Mouse (Mus musculus): Measurements from ENCODE around the gene Hip1. TPM values are rescaled to one million over a fixed set of nuclear protein-coding genes. Genes with fewer than 3 reads are reported as not detected.

Hip1 gene
- polyA plus RNA-seq, 1 experiment from 2014 or later: 49.1 TPM

DNA sequence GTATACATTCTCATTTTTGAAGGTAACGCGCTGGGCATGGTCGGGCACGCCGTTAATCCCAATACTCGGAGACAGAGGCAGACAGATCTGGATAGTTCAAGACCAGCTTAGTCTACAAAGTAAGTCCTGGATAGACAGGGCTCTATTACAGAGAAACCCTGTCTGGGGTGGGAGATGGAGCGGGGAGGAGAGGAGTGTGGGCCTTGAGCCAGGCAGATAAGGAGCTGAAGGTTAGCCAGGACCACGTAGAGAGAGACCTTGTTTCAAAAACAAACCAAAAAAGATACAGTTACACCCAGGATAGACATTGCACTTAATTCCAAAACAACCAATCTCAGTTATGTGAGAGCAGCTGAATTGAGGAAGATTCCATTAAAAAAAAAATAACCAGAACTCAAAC lies 99.2 kb downstream of the Hip1 start:
- 94% methylated on average over 8 of the region's 8 CpGs for WGBS
- Histone ChIP-seq H3K4me1 (peaks cover 7% of the 10 kb centered on the region), H3K27ac (no peak overlapping the region), H3K36me3 (peaks cover 92% of the 10 kb centered on the region), H3K27me3 (ENCODE audit: low read depth, poor library complexity, severe bottlenecking) (no peaks in the 10 kb centered on the region), H3K4me3 (no peak overlapping the region), H3K9me3 (replicated peaks) (no peaks in the 10 kb centered on the region)
- no peak for DNase-seq (ENCODE audit: low spot score)

DNA sequence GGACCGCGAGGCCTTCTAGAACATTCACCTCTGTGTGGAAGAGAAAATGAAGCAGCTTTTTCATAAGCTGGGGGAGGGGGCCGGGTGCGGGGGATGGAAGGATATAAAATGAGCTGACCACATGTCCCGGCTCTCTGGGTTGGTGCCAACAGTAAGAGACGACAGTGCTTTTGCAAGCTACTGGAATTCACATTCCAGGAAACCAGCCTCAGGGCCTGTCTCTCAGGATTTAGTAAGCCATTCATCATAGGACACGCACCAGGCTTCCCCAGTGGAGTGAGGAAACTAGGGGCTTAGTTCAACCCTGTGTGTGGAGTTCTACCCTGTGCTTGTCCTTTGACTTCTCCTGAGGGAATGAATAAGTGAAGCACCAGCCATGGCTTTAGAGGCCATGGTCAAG lies 102.5 kb downstream of the Hip1 start:
- no peaks in the 10 kb centered on the region for H3K27me3 ChIP-seq (ENCODE audit: low read depth, poor library complexity, severe bottlenecking)
- H3K27ac ChIP-seq: no peak overlapping the region
- H3K4me1 ChIP-seq: no peaks in the 10 kb centered on the region
- H3K9me3 ChIP-seq (replicated peaks): no peaks in the 10 kb centered on the region
- DNase-seq (ENCODE audit: low spot score): no peak
- H3K4me3 ChIP-seq: no peak overlapping the region
- H3K36me3 ChIP-seq: peaks cover 86% of the 10 kb centered on the region
- WGBS: 90% methylated on average over 7 of the region's 7 CpGs

DNA sequence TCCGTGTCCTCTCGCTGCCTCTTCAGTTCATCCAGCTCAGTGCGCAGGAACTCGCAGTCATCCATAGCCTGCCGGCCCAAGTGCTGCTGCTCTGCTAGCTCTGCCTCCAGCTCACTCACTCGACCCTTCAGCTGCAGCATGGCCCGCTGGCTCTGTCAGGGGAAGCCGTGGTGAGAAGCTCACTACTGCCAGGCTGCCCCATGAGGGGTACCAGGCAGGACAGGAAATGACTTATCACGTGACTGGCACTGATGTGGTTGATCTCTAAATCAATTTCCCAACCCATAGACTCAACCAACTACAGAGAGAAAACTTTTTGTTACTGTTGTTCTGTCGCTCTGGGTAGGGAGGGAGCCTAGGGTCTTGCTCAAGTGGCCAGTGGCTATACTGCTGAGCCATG lies 109.9 kb downstream of the Hip1 start:
- 95% methylated on average over 10 of the region's 10 CpGs for WGBS
- H3K27ac ChIP-seq: no peak overlapping the region
- H3K4me1 ChIP-seq: no peaks in the 10 kb centered on the region
- H3K4me3 ChIP-seq: no peak overlapping the region
- no peaks in the 10 kb centered on the region for H3K27me3 ChIP-seq (ENCODE audit: low read depth, poor library complexity, severe bottlenecking)
- H3K36me3 ChIP-seq: peaks cover 92% of the 10 kb centered on the region
- no peaks in the 10 kb centered on the region for H3K9me3 ChIP-seq (replicated peaks)
- no peak for DNase-seq (ENCODE audit: low spot score)

DNA sequence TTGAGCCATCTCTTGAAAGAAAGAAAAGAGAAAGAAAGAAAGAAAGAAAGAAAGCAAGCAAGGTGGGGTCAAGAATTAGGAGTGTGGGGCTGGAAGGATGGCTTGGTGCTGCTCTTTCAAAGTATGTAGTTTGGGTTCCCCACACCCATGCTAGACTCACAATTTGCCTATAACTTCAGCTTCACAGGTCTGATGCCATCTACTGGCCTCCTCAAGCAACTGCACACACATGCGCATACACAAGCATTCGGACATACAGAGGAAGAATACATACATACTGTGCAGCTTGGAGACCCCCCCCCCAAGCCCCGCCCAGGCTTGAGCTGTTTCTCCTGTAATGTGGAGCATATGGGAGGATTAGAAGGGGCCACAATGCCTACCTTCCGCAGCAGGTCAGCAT lies 111.1 kb downstream of the Hip1 start:
- WGBS: 96% methylated on average over 4 of the region's 4 CpGs
- no peak overlapping the region for H3K4me3 ChIP-seq
- H3K36me3 ChIP-seq: peaks cover 94% of the 10 kb centered on the region
- H3K9me3 ChIP-seq (replicated peaks): no peaks in the 10 kb centered on the region
- H3K27me3 ChIP-seq (ENCODE audit: low read depth, poor library complexity, severe bottlenecking): no peaks in the 10 kb centered on the region
- no peak for DNase-seq (ENCODE audit: low spot score)
- H3K27ac ChIP-seq: no peak overlapping the region
- no peaks in the 10 kb centered on the region for H3K4me1 ChIP-seq

DNA sequence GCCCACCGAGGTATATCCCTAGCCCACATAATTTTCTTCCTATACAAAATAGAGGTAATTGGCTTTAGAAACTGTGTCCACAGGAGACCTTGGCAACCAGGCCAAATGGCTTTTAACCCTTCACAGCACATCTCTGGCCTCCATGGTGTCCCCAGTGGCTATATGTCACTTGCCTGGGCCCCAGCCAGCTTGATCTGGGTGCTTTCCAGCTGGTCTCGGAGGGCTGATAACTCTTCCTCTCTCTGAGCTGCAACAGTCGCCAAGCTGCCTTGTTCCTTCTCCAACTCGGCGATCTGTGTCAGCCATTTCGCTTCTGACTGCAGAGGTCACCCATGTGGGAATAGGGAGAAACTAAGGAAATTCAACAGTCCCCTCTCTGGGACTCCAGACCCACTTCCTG lies 113.8 kb downstream of the Hip1 start:
- Histone ChIP-seq H3K9me3 (replicated peaks) (no peaks in the 10 kb centered on the region), H3K36me3 (peaks cover 97% of the 10 kb centered on the region), H3K27me3 (ENCODE audit: low read depth, poor library complexity, severe bottlenecking) (no peaks in the 10 kb centered on the region), H3K4me3 (no peak overlapping the region), H3K27ac (no peak overlapping the region), H3K4me1 (no peaks in the 10 kb centered on the region)
- 95% methylated on average over 6 of the region's 6 CpGs for WGBS
- no peak for DNase-seq (ENCODE audit: low spot score)

DNA sequence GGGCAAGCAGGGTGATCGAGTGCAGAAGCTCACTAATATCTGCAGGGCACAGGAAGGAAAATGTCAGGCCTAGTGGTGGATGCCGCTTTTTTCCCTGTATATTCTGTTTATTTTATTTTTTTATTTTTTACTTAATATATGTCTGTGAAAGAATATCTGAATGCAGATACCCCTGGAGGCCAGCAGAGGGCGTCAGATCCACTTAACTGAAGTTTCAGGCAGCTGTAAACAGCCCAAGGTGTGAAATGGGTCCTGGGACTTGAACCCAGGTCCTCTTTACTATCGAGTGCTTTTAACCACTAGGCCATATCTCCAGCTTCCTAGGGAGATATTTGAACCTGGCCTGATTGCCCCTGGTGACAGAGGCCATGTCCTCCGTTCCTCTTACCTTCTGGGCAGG lies 116.1 kb downstream of the Hip1 start:
- Histone ChIP-seq H3K9me3 (replicated peaks) (no peaks in the 10 kb centered on the region), H3K27ac (no peak overlapping the region), H3K4me3 (no peak overlapping the region), H3K4me1 (no peaks in the 10 kb centered on the region), H3K36me3 (peaks cover 97% of the 10 kb centered on the region), H3K27me3 (ENCODE audit: low read depth, poor library complexity, severe bottlenecking) (no peaks in the 10 kb centered on the region)
- no peak for DNase-seq (ENCODE audit: low spot score)
- WGBS: 76% methylated on average over 5 of the region's 5 CpGs

DNA sequence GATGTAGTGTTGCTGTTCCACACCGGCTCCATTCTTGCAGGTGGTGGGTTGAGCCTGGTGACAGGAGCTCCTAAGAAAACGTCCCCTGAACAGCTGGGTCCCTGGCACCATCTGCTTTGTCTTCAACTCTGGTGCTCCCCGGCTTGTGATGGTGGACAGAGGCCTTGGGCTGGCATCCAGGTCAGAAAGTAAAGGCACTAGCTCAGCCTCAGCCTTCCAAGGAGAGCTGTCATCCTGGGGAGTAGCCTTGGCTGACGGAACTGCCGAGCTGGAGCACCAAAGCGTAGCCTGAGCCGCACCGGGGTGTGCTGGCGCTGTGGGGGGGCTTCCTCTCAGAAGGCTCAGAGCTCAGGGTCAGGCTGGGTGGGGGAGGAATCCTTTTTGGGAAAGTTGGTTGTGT lies 134.7 kb downstream of the Hip1 start:
- 94% methylated on average over 9 of the region's 9 CpGs for WGBS
- Histone ChIP-seq H3K27me3 (ENCODE audit: low read depth, poor library complexity, severe bottlenecking) (no peaks in the 10 kb centered on the region), H3K27ac (no peak overlapping the region), H3K4me1 (0 out of 2 replicates have a peak, but pooled peaks cover 2% of the 10 kb centered on the region), H3K9me3 (replicated peaks) (no peaks in the 10 kb centered on the region), H3K4me3 (no peak overlapping the region), H3K36me3 (peaks cover 58% of the 10 kb centered on the region)
- no peak for DNase-seq (ENCODE audit: low spot score)

DNA sequence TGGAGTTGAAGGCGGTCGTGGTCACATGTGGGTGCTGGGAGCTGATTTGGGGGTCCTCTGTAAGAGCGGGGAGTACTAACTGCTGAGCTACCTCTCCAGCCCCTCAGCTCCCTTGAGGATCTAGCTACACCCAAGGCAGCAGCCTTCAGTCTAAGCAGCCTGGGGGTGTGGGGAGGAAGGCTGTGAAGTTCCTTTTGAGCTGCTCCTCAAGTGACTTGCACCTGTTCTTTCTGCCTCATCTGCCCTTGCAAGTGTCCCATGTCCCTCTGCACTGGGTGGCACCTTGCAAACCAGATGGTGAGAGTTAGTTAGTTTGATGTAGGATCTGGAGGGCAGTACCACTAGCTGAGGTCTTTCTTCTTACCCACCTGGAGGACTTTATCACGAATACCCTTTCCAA lies 136.8 kb downstream of the Hip1 start:
- H3K27ac ChIP-seq: no peak overlapping the region
- peaks cover 6% of the 10 kb centered on the region; the same call in 1 of the 2 replicates for H3K4me1 ChIP-seq
- peaks cover 37% of the 10 kb centered on the region for H3K36me3 ChIP-seq
- no peaks in the 10 kb centered on the region for H3K27me3 ChIP-seq (ENCODE audit: low read depth, poor library complexity, severe bottlenecking)
- no peaks in the 10 kb centered on the region for H3K9me3 ChIP-seq (replicated peaks)
- H3K4me3 ChIP-seq: no peak overlapping the region
- no peak for DNase-seq (ENCODE audit: low spot score)
- 86% methylated on average over 4 of the region's 4 CpGs for WGBS

DNA sequence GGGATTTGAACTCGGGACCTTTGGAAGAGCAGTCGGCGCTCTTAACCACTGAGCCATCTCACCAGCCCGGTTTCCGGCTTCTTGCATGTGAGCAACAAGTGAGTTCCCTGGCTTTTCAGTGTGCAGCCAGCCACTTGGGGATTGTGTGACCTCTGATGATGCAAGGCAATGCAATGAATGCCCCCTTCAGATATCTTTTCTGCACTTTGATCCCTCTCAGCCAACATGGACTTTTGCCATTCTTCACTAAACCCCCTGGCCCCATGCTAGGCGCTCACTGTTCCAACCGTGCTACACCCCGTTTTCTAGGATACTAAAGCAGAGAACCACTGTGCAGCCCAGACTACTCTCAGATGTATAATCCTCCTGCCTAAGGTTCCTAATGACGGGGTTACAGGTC lies 139.5 kb downstream of the Hip1 start:
- no peak overlapping the region for H3K4me3 ChIP-seq
- peaks cover 6% of the 10 kb centered on the region; the same call in 1 of the 2 replicates for H3K4me1 ChIP-seq
- no peak for DNase-seq (ENCODE audit: low spot score)
- H3K36me3 ChIP-seq: peaks cover 15% of the 10 kb centered on the region
- H3K27ac ChIP-seq: no peak overlapping the region
- no peaks in the 10 kb centered on the region for H3K9me3 ChIP-seq (replicated peaks)
- H3K27me3 ChIP-seq (ENCODE audit: low read depth, poor library complexity, severe bottlenecking): no peaks in the 10 kb centered on the region
- 89% methylated on average over 9 of the region's 9 CpGs for WGBS

DNA sequence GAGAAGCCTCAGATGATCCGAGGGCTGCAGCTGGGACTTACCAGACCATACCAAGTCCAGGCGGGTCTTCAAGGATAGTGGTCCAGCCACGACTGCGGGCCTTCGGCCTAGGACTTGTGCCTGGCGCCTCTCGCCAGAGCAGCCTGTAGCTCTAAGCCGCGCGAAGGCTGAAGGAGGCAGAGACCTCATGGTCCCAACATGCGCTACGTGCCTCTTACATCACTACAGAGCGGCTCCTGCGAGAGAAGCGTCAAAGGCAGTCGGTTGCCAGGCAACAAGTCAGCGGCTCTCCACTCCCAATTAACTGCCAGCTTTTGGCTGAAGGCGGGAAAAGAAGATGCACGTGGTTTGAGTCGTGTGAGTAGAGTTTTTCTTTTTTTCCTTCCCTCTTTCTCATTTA lies 140.3 kb downstream of the Hip1 start:
- peak; percentile 56 for DNase-seq (ENCODE audit: low spot score)
- Histone ChIP-seq H3K27ac (no peak overlapping the region), H3K4me1 (peaks cover 6% of the 10 kb centered on the region; the same call in 1 of the 2 replicates), H3K4me3 (no peak overlapping the region), H3K27me3 (ENCODE audit: low read depth, poor library complexity, severe bottlenecking) (no peaks in the 10 kb centered on the region), H3K36me3 (peaks cover 7% of the 10 kb centered on the region), H3K9me3 (replicated peaks) (no peaks in the 10 kb centered on the region)
- 35% methylated on average over 20 of the region's 20 CpGs for whole genome bisulfite sequencing

DNA sequence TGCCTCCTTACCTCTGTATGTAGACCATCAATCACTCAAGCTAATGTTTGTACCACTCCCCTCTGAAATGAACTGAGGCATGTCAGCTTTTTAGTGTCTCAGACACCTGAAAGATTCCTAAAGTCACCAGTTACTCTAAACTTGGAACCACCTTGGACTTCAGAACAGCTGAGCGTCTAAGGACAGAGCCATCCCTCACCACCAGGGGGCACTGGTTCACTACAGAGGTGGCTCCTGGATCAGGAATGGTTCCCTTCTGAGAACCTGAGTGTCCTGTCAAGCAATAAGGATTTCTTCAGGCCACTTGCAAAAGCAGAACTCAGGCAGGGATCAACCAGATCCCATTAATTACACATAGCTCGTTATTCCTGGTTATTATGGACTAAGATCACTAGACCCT lies 144.7 kb downstream of the Hip1 start:
- H3K27ac ChIP-seq: no peak overlapping the region
- WGBS: 9% methylated on average over 2 of the region's 2 CpGs
- no peaks in the 10 kb centered on the region for H3K9me3 ChIP-seq (replicated peaks)
- DNase-seq (ENCODE audit: low spot score): peak; percentile 87
- no peak overlapping the region for H3K4me3 ChIP-seq
- H3K4me1 ChIP-seq: peaks cover 4% of the 10 kb centered on the region; the same call in 1 of the 2 replicates
- H3K36me3 ChIP-seq: no peaks in the 10 kb centered on the region
- no peaks in the 10 kb centered on the region for H3K27me3 ChIP-seq (ENCODE audit: low read depth, poor library complexity, severe bottlenecking)

DNA sequence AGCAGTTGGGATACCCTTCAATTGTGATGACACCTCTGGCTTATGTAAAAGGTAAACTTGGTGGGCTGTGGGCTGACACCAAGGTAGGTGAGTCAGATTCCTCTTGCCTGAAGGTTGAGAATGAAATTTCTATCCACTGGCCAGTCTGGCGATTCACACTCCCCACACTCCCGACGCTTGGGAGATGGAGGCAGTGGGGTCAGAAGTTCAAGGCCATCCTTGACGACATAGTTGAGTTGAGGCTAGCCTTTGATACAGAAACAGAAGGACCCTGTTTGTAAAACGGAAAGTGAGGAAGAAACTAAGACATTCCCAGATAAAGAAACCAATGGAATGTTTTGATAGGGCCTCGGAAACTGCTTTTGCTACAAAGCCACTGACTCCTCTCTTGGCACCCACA lies 145.5 kb downstream of the Hip1 start:
- Histone ChIP-seq H3K4me1 (no peaks in the 10 kb centered on the region), H3K4me3 (no peak overlapping the region), H3K27ac (no peak overlapping the region), H3K9me3 (replicated peaks) (no peaks in the 10 kb centered on the region), H3K27me3 (ENCODE audit: low read depth, poor library complexity, severe bottlenecking) (no peaks in the 10 kb centered on the region), H3K36me3 (no peaks in the 10 kb centered on the region)
- DNase-seq (ENCODE audit: low spot score): no peak
- 72% methylated on average over 6 of the region's 6 CpGs for WGBS

DNA sequence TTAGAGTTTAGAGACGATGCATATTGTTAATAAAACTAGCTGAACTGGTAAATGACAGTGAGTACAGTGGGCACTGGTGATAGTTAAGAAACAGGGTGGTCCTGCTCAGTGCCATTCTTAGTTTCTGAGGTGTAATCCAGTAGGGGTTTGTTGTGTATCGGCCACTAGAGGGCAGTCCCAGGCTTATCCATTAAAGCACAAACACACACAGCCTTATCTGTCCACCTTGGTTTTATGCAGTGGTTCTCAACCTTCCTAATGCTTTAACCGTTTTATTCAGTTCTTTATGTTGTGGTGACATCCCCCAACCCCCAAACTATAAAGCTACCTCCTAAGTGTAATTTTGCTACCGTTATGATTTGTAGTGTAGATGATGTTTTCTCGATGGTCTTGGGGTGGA lies 149.1 kb downstream of the Hip1 start:
- Histone ChIP-seq H3K4me1 (peaks cover 12% of the 10 kb centered on the region), H3K27me3 (ENCODE audit: low read depth, poor library complexity, severe bottlenecking) (no peaks in the 10 kb centered on the region), H3K9me3 (replicated peaks) (no peaks in the 10 kb centered on the region), H3K27ac (no peak overlapping the region), H3K36me3 (peaks cover 19% of the 10 kb centered on the region), H3K4me3 (no peak overlapping the region)
- WGBS: 51% methylated on average over 5 of the region's 5 CpGs
- peak; percentile 42 for DNase-seq (ENCODE audit: low spot score)

DNA sequence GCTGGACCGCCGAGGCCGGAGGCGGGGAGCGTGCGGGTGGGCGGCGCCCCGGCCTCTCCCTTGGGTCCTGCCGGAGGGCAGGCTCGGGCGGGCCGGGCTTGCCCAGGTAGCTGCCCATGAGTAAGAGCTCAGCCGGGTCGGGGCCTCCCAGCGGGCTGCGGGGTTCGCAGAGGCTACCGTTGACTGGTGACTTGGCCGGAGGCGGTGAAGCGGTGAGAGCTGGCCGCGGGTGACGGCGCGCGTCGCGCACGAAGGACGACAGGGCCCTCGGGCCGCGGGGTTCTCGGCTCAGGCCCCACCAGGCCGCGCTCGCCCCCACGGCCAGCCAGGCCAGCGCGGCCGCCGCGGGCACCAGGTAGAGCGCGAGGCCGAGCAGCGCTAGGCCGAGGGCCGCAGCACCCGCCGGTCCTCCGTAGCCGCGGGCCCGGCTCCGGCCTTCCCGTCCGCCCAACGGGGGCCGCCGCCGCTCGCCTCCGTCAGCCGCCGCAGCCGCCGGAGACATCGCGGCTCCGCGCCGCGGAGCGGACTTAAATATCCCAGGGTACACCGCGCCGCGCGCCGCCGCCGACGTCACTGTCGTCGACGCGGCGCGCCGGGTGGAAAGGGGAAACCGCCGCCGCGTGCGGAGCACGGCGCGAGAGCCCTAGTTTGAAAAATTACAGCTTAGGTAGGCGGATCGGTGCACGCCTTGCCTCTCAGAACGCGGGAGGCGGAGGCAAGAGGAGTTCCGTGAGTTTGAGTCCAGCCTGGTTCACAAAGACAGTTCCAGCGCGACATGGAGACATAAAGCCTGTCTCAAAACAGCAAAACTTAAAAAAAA lies 150.7 kb downstream of the Hip1 start, which contains the start of gene Pom121:
Gene Pom121 (minus strand): TSS at position 543 of the 820 bp plus-strand sequence.
- H3K36me3 ChIP-seq: peaks cover 35% of the 10 kb centered on the region
- H3K9me3 ChIP-seq (replicated peaks): no peaks in the 10 kb centered on the region
- peaks cover 12% of the 10 kb centered on the region for H3K4me1 ChIP-seq
- peak within 1 kb of the TSS; percentile 99 for H3K4me3 ChIP-seq
- H3K27ac ChIP-seq: peak within 1 kb of the TSS; percentile 96
- WGBS: under 1% methylated on average over 101 of the region's 110 CpGs
- peak; percentile 89 for DNase-seq (ENCODE audit: low spot score)
- no peaks in the 10 kb centered on the region for H3K27me3 ChIP-seq (ENCODE audit: low read depth, poor library complexity, severe bottlenecking)

All from limb, embryonic 10.5 days (tissue).